Mouse (Mus musculus): ENCODE results near the gene Mblac2.
A peak's percentile ranks its signal among the peaks of the same experiment; 100 is the strongest.
"Not testable (repeated sequence)": the region's sequence is repeated elsewhere in the genome, so short reads cannot be mapped to it uniquely, and the experiment has no call there.

The Mblac2 gene

GRCm38 (mm10) chr13:81710775-81711545 lies at the start of gene Mblac2, which contains the start of gene Polr3g:
Gene Mblac2 (plus strand): TSS chr13:81711341.
Gene Polr3g (minus strand): TSS chr13:81711013.
- peak; percentile 81 for DNase-seq (ENCODE audit: low read depth, low spot score)

GRCm38 (mm10) chr13:81663566-81664330 lies 47.4 kb upstream of the Mblac2 start:
- no peak for DNase-seq (ENCODE audit: low read depth, low spot score)

GRCm38 (mm10) chr13:81664331-81664698 lies 46.8 kb upstream of the Mblac2 start:
- no peak for DNase-seq (ENCODE audit: low read depth, low spot score)

GRCm38 (mm10) chr13:81667713-81668112 lies 43.4 kb upstream of the Mblac2 start:
- no peak for DNase-seq (ENCODE audit: low read depth, low spot score)

- DNase-seq (ENCODE audit: low read depth, low spot score): no peak
Measured at GRCm38 (mm10) chr13:81675333-81675732, 35.8 kb upstream of the Mblac2 start.

GRCm38 (mm10) chr13:81683107-81683506 lies 28.0 kb upstream of the Mblac2 start:
- DNase-seq (ENCODE audit: low read depth, low spot score): no peak

GRCm38 (mm10) chr13:81684258-81684657 lies 26.9 kb upstream of the Mblac2 start:
- DNase-seq (ENCODE audit: low read depth, low spot score): no peak

- DNase-seq (ENCODE audit: low read depth, low spot score): no peak
Measured at GRCm38 (mm10) chr13:81684884-81685283, 26.3 kb upstream of the Mblac2 start.

GRCm38 (mm10) chr13:81689587-81689986 lies 21.6 kb upstream of the Mblac2 start:
- DNase-seq (ENCODE audit: low read depth, low spot score): no peak

- DNase-seq (ENCODE audit: low read depth, low spot score): no peak
Measured at GRCm38 (mm10) chr13:81690477-81690876, 20.7 kb upstream of the Mblac2 start.

GRCm38 (mm10) chr13:81691606-81692005 lies 19.5 kb upstream of the Mblac2 start:
- DNase-seq (ENCODE audit: low read depth, low spot score): no peak

- DNase-seq (ENCODE audit: low read depth, low spot score): no peak
Measured at GRCm38 (mm10) chr13:81694446-81694845, 16.7 kb upstream of the Mblac2 start.

- DNase-seq (ENCODE audit: low read depth, low spot score): no peak
Measured at GRCm38 (mm10) chr13:81703148-81703547, 8.0 kb upstream of the Mblac2 start.

GRCm38 (mm10) chr13:81703621-81704020 lies 7.5 kb upstream of the Mblac2 start:
- DNase-seq (ENCODE audit: low read depth, low spot score): no peak

GRCm38 (mm10) chr13:81706311-81706710 lies 4.8 kb upstream of the Mblac2 start:
- DNase-seq (ENCODE audit: low read depth, low spot score): no peak

- DNase-seq (ENCODE audit: low read depth, low spot score): no peak
Measured at GRCm38 (mm10) chr13:81709805-81710204, 1.3 kb upstream of the Mblac2 start.

- DNase-seq (ENCODE audit: low read depth, low spot score): no peak
Measured at GRCm38 (mm10) chr13:81710266-81710665, 875 bp upstream of the Mblac2 start.

GRCm38 (mm10) chr13:81711546-81712371 lies 618 bp downstream of the Mblac2 start:
- no peak for DNase-seq (ENCODE audit: low read depth, low spot score)

GRCm38 (mm10) chr13:81713896-81714295 lies 2.8 kb downstream of the Mblac2 start:
- no peak for DNase-seq (ENCODE audit: low read depth, low spot score)

GRCm38 (mm10) chr13:81728141-81728540 lies 17.0 kb downstream of the Mblac2 start:
- not testable (repeated sequence) for DNase-seq (ENCODE audit: low read depth, low spot score)

GRCm38 (mm10) chr13:81729102-81729501 lies 18.0 kb downstream of the Mblac2 start:
- no peak for DNase-seq (ENCODE audit: low read depth, low spot score)

GRCm38 (mm10) chr13:81730362-81730761 lies 19.2 kb downstream of the Mblac2 start:
- DNase-seq (ENCODE audit: low read depth, low spot score): no peak
